Mouse (Mus musculus) lung, adult 2 months (tissue): Measurements from ENCODE around the gene Treml4.

Experiments used
- CTCF ChIP-seq: fragments of 200-500 bp; IDR thresholded peaks from 2 replicates; pipeline ENCODE4 v1.5.1; 2011; ENCODE audit warnings: mild to moderate bottlenecking, low read length, control low read depth; ENCODE audit not compliant: insufficient read depth
- POLR2A ChIP-seq: fragments of 200-500 bp; IDR thresholded peaks from 2 replicates; pipeline ENCODE4 v1.6.1; 2011; ENCODE audit warnings: low read depth, mild to moderate bottlenecking, control low read depth, low read length, borderline replicate concordance; ENCODE audit errors: extremely low read depth

- TF ChIP-seq POLR2A (no peak), CTCF (no peak)
Observed at GRCm38 (mm10) chr17:48266610-48267304, 2.7 kb downstream of the Treml4 start.
